Mouse (Mus musculus): ENCODE results near the gene Cradd.

The Cradd gene

DNA sequence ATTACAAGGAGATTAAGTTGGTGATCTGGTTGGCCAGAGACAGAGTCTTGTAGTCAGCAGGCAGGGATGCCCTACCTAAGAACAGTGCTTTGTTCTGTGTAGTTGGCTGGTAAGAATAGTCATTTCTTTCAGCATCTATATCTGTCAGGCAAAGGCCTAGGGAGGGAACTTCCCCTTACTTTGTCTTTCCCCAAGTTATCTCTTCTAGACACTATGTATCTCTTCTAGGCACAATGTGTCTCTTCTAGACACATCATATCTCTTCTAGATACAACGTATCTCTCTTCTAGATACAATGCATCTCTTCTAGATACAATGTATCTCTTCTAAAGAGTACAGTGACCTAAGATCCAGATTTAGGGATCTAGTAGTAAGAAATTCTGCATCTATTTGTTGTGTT lies 169.3 kb downstream of the Cradd start:
- DNase-seq (ENCODE audit: low spot score) = no peak

DNA sequence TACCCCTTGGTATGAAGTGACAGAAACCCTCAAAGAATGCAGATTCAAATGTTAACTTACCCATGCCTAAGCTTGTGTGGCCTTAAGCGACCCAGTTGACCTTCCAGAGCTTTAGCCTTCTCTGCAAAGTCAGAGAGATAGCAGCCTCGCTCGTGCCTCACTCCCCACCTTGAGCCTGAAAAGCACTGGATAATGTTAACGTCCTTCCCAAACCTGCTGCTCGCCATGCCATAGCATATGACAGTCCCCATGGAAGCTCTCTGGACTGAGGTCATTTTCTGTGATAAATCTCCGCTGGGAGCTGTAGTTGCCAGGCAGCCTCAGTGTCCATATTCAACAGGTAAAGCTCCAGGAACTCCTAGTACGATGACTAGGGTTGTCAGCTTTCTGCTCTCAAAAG lies 170.7 kb downstream of the Cradd start:
- DNase-seq (ENCODE audit: low spot score) = no peak

DNA sequence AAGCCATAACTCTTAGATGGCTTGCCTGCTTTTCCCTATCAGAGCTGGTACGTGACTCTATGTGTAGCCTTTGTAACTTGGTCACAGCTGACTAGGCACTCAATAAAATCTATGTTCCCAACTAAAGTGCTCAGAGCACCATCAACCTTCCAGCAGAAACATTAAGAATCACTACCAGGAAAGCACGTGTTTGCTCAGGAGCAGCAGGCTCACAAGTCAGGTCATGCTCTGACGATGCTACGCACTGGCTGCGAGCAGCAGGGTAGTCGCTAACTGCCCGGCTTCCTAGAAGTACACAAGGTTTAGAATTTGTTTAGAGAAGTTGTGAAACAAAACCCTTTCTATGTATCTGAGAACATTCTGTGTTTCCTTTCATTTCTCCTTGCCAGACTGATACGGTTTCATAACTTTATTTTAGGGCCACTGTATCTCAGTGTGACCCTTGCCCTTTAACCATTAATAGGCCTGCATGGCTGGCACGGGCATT lies 171.4 kb downstream of the Cradd start:
- DNase-seq (ENCODE audit: low spot score) = no peak

DNA sequence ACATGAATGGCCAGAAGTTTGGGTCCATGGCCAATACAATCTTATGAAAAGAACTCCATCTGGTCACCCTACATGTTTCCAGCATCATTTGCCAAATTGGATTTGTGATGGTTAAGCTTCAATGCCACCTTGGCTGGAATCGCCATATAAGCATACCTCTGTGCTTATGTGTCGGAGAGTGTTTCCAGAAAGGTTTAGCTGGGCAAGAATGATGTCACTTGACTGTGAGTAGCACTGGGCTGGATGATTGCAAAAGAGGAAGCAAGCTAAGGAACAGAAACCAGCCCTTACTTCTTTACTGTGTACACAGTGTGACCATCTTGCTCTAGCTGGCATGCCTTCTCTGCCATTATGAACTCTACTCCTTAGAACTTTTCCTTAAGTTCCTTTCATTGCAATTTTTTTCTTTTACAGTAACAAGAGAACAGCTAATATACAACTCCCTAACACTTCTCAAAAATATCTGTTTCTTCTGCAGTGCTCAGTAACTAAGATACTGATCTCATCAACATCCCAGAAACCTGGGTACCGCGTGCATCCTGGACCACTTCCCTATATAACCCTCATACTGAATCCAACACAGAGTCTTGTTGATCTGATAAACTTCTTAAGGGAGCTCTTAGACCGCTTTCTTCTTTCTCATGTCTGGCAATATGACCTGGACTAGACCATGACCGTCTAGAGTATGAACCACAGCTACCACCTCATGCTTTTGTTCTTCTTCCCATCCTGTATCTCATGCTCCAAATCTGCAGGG lies 172.7 kb downstream of the Cradd start:
- no peak for DNase-seq (ENCODE audit: low spot score)

DNA sequence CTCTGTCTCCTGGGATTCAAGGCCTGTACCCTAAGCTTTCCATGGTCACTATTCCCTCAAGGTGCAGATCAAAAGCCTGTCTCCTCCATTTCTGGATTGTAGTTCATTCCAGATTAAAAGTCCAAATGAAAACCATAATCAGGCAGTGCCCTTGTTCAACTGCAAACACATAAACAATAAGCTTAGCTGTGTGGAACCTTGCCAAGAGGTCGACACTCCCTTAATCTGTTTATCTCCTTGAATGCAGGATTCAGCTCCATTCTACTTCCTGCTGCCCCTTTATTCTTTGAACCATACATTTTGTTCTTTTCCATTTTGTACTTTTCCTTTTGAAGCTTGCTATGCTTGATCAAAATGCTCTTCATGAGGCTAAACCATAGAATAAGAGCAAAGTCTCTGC lies 174.3 kb downstream of the Cradd start:
- no peak for DNase-seq (ENCODE audit: low spot score)

DNA sequence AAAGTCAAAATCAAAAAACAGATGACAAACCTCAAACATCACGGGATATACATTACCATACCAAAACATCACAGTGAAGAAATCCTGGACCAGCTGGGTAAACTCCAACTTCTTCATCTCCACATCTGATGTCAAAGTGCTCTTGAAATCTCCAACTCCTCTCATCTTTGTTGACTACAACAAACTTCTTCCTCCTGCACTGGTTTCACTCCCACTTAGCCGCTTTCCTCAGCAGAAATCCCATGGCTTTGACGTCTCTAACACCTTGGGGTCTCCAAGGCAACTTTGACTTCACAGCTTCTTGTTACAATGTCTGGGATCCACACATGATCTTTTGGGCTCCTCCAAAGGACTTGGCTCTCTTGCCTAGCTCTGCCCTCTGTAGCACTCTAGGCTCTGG lies 175.3 kb downstream of the Cradd start:
- DNase-seq (ENCODE audit: low spot score) = no peak

DNA sequence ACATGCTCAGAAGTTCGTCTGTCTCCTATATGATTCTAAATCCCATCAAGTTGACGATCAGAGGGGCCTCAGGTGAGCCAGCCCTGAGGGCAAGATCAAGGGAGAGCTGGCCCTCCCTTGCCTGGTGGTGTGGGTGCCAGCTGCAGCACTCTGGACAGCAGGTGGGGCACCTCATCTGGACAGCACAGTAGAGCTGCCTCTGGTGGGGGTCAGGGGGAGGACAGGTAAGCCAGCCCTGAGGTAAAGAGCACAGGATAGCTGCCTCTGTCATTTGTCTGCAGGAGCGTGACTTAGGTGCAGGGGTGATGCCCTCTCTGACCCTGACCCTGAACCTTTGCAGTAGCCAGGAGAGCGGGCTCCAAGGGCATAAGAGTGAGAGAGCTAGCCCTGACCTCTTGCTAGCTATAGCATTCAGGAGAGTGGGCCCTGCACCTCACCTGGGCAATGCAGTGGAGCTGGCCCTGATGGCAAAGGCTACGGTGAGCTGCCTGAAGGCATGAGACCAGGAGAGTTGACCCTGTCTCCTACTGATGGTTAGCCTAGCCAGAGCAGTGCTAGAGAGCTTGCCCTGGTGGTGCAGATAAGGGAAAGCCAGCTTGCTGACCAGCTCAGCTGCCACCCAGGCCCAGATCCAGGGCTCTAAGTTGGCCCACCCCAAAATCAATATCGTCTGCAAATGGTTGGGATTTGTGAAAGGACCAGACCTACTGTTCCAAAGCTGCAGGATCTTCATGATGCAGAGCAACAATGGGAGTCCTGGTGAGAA lies 176.6 kb downstream of the Cradd start:
- DNase-seq (ENCODE audit: low spot score) = no peak

DNA sequence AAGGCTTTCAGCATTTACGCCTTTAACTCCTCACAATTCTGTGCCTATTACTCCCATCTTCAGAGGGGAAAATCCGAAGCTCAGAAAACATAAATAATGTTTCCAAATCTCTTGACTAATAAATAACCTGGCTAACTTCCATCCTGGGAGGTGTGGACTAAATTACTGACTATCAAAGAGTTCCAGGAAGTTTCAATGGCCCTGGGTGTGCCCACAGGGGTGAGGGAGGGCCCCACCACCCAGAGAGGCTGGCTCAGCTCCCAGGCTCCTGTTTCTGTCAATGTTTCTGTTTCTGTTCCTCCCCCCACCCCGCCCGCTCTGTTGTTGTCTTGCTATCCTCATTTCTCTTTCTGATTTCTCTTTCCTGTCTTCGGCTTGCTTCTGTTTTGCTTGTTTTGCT lies 177.4 kb downstream of the Cradd start:
- peak; percentile 48 for DNase-seq (ENCODE audit: low spot score)

DNA sequence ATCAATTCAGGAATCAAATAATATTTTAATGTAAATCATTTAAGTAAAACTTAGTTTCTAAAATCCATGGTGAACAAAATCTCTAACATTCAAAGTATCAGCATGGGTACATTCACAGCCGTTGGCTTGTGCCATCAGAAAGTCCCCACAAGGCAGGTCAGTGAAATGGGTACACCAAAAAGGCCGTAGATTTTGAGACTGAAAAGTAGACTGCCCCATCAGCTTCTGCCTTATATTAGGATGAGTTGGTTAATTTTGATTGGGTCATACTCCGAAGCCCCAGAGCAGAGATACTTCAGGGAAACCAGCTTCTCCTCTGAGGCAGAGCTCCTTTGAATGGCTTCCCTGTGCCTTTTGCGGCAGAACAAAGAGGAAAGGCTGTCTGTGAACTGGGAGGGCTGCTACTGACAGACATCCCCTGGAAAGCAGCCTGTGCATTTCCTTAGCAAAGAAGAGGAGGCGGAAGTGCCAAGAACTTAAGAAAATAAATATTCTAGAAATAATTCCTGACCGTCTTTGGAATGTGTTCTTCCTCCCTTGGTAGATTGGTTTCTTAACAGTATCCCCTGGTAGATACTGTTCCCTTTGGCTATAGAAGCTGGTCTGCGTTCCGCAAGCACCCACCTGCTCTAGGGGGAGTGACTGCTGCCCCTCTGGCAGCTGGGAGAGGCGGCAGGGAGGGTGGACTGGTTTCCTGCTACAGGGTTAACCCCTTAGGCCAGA lies 178.6 kb downstream of the Cradd start:
- no peak for DNase-seq (ENCODE audit: low spot score)

DNA sequence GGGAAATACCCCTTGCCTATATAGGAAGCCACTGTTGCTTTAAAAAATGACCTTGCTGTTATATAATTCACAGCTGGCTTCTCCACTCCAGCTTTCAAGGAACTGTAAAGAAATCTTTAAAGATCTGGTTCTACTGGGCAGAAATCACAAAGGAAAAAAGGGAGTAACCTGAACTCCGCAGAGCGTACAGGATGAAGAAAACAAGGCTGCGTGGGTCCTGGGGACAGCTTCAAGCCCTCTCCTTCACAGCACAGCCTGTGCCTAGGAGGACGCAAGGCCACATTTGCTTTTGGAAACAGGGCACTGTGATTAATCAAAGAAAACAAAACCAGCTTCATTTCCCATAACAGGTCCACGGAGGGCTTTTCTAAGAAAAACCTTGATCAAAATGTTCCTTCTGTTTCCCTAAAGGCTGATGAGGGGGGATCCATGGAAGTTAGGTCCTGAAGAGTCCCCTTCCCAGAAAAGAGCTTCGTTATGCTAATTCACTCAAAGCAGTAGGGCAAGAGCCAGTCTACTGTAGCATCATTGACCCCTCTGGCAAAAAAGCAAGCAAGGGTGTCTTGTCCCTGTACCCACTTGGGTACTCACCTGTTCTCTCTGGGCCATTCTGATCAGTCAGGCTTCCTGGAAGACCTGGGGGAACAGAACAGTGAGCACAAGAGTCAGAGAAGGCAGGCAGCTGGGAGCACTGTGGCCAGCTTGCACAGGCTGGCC lies 179.4 kb downstream of the Cradd start:
- DNase-seq (ENCODE audit: low spot score) = no peak

DNA sequence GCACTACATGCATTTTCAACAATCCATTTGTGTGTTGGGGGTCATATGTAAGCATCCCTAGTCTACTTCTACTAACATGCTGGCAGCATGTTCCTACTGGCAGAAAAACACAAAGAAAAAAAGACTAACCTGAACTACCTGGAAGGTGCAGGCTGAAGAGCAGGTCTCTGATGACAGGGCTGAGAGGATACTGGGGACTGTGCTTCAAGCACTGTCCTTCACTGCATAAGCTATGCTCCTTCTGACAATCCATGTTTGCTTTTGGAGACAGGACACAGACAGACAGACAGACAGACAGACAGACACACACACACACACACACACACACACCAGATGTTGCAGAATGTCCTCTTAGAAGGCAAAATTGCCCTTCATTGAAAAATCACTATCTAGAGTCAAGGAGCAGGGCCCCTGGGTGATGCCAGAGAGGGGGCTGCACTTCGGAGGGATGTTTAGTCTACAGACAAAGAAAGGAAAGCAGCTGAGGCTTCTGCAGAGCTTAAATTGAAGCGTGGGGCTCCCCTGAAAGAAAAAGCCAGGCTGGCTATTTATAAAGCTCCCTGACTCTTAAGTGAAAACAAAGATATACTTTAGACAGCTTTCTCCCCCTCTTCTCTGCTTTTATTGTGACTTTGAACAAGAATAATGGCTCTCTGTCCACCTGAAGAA lies 180.4 kb downstream of the Cradd start:
- no peak for DNase-seq (ENCODE audit: low spot score)

DNA sequence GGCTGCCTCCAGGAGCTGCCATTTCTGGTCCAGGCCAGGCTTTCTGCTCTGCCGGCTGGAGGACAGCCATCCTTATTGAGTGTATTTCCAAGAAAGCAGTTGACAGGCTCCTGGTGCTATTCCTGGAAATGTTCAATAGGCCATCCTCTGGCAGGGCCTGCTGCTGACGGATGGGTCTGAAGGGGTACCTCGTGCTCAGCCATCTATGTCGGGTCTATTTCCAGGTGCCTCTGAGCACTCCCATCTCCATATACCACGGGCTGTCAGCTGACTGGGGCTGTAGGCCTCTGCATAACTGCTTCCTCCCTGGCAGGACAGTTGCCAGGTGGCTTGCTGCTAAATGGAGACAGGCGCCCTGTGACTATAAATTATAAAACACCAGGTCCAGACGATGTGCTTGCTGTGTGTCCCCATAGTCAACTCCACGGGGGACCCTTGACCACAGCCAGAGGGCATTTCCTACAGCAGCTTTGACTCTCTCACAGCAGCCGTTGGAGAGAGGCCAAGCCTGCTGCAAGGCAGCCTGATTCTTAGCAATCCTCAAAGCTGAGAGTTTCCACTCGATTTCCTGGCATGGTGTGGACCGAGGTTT lies 181.0 kb downstream of the Cradd start:
- DNase-seq (ENCODE audit: low spot score) = peak; percentile 73

DNA sequence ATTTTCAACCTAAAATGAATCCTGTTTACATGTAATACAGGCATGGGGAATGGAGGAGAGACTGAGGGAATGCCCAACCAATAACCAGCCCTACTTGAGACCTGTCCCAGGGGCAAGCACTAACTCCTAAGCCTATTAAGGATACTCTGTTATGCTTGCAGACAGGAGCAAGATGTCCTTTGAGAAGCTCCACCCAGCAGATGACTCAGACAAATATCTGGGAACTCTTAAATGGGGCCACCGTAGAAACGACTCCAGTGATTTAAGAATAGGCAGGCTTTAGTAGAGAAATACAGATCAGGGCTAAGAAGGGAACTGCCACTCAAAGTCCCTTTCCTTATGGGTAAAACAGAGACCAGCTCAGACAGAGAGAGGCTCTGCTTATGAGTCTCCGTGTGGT lies 182.9 kb downstream of the Cradd start:
- no peak for DNase-seq (ENCODE audit: low spot score)

DNA sequence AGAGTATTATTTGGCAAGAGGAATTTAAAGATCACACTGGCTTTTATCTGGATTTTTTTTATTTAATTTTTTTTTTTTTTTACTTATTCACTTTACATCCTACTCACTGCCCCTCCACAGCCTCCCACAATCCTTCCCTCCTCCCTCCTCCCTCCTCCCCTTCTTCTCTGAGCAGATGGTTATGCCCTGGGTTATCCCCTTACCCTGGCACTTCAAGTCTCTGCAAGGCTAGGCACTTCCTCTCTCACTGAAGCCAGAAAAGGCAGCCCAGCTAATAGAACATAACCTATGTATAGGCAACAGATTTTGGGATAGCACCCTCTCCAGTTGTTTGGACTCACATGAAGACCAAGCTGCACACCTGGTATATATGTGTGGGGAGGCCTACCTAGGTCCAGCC lies 183.7 kb downstream of the Cradd start:
- DNase-seq (ENCODE audit: low spot score) = no peak

DNA sequence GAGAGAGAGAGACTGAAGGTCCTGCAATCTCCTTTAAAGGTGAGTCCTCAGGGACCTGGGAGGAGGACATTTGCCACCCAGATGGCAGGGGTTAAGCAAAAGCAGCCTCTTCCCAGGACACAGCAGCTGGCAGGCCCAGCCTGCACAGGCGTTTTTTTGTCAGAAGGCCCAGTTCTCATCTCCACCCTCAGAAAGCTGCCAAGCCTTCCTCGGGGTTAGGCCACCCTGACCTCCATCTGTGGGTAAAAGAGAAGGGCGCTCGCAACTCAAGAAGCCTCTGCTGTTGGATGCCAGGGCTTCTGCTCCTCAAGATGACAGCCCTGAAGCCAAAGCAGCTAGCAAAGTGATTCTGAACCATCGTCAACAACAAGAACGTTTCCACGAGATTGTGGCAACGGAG lies 184.3 kb downstream of the Cradd start:
- DNase-seq (ENCODE audit: low spot score) = peak; percentile 46

DNA sequence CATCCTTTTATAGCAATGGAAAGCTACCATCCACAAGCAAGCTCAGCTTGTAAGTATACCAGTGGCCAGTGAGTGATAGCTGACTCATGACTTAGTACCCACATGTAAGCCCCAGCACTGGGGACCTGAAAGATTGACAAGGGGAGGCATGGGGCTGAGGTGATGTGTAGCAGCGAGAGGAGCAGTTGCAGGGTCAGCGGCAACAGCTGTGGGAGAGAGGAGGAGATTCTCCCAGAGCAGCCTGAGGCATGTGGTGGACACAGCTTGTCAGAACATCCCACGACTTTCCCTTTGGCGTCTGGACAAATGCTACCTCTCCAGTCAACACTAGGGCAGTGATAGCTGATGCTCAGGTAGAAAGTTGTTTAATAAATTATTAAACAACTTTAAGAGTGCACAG lies 190.9 kb downstream of the Cradd start:
- DNase-seq (ENCODE audit: low spot score) = no peak

Data from testis, postnatal 10 days (tissue).